Mouse (Mus musculus) Patski (cell line): ENCODE results near the gene Bmp8a. TPM values are rescaled to one million over a fixed set of nuclear protein-coding genes. Genes with fewer than 3 reads are reported as not detected.
"Not testable (repeated sequence)": the region's sequence is repeated elsewhere in the genome, so short reads cannot be mapped to it uniquely, and the experiment has no call there.

ENCODE experiments used
- ATAC-seq: fragments of 100-300 bp; one replicate; pipeline ENCODE4 v1.8.0; 2021
- CTCF ChIA-PET: fragments of 350-600 bp; sonication (Branson Sonifier 250); formaldehyde crosslinking; loops from one replicate; lab custom pipeline; 2022; ENCODE audit warnings: inconsistent platforms; lab: Charles Lee
- POLR2A ChIA-PET: fragments of 350-600 bp; sonication (Branson Sonifier 250); formaldehyde crosslinking; loops from one replicate; lab custom pipeline; 2022; ENCODE audit warnings: antibody characterized with exemption, inconsistent platforms; lab: Charles Lee
- DNase-seq: peaks from one replicate; pipeline ENCODE4 v3.0.0-alpha.2; 2011; ENCODE audit warnings: low read depth, low spot score
- H3K27me3 ChIP-seq: fragments of 371-371 bp; one replicate; pipeline ENCODE4 v1.5.1; 2021
- CTCF ChIP-seq: fragments of 100-300 bp; IDR thresholded peaks from one replicate; pipeline ENCODE4 v1.5.1; 2021
- in situ Hi-C: fragments of 300-500 bp; cut with MboI; formaldehyde crosslinking; loops from 3 replicates; pipeline ENCODE4 v1.11.1; 2018; ENCODE audit warnings: low pct_unique_long_range_greater_than_20kb, mixed read lengths
- polyA plus RNA-seq: library from polyadenylated mRNA; unstranded; gene quantifications from one replicate; pipeline ENCODE4 v1.2.3, GENCODE M21; 2021

Bmp8a gene
- polyA plus RNA-seq, 1 experiment from 2014 or later, result not detected

- CTCF ChIA-PET, result interaction anchor here (0.9 kb wide), 1 partner anchor 50 kb away, joined by 3 read pairs; no protein-coding TSS in a partner anchor
- in situ Hi-C loops, result no loop called here
- POLR2A ChIA-PET, result no interaction called here
- DNase-seq (no peak), ATAC-seq (no peak)
- TF ChIP-seq CTCF, result no peak
- H3K27me3 ChIP-seq, result no peaks in the 10 kb centered on the region
Observed at GRCm38 (mm10) chr4:123355941-123356340, 12.9 kb upstream of the Bmp8a start.

DNA sequence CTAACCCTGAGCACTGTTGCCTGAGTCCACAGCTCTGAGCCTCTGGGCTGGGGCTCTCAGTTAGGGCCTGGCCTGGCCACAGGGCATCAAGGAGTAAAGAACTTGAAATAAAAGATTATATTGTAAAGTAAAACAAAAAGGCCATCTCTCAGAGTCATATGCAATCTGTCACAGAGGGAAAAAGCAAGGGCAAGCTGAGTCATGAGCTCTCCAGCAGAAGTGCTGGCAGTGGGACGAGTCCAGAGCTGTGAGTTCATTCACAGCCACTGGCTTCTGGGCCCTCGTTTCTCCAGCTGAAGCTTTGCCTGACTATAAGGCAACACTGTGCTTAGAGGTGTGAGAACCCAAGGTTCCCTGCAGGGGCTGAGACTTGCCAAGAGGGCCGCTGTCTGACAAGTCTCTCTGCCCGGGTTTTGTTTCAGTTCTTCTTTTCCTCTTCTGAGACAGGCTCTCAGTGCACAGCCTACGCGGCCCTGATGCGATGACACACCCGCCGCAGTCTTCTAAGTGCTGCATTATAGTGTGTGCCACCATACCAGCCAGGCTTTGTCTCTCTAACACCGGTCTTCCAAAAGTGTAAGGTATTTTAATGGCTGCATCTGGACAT is 10.3 kb upstream of the Bmp8a start:
- ChIA-PET CTCF (interaction anchor here (1.4 kb wide), 1 partner anchor 48 kb away, joined by 4 read pairs; no protein-coding TSS in a partner anchor), POLR2A (no interaction called here)
- no peak for ATAC-seq
- in situ Hi-C loops, result no loop called here
- no peak for TF ChIP-seq CTCF
- no peak for DNase-seq
- no peaks in the 10 kb centered on the region for H3K27me3 ChIP-seq

DNA sequence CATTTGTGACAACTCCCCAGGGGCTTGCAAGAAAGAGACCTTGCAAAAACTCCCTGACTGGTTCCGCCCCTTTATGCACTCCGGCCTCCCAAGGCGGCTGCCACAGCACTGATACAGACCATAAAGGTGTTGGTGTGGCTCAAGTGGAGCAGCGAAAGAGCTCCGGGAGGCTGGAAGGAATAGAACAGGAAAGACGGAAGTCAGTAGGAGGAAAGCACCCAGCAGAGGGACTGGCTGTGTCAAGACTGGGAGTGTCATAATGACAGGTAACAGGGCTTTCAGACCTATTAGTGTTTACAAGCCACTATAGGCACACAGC is 378 bp upstream of the Bmp8a start:
- ATAC-seq (no peak), DNase-seq (no peak)
- ChIA-PET CTCF (interaction anchor here (1.7 kb wide), 1 partner anchor 35 kb away, joined by 3 read pairs; no protein-coding TSS in a partner anchor), POLR2A (no interaction called here)
- peaks cover 3% of the 10 kb centered on the region for H3K27me3 ChIP-seq
- in situ Hi-C loops, result no loop called here
- TF ChIP-seq CTCF, result no peak

GRCm38 (mm10) chr4:123342091-123342641 is 886 bp downstream of the Bmp8a start:
- ATAC-seq (no peak), DNase-seq (no peak)
- CTCF ChIA-PET, result no interaction called here
- in situ Hi-C loops, result no loop called here
- no peak for TF ChIP-seq CTCF
- H3K27me3 ChIP-seq, result peaks cover 3% of the 10 kb centered on the region
- POLR2A ChIA-PET, result no interaction called here

GRCm38 (mm10) chr4:123340232-123340631 is 2.8 kb downstream of the Bmp8a start:
- no peak for ATAC-seq
- in situ Hi-C loops, result no loop called here
- H3K27me3 ChIP-seq, result peaks cover 3% of the 10 kb centered on the region
- TF ChIP-seq CTCF, result no peak
- CTCF ChIA-PET, result no interaction called here
- DNase-seq, result no peak
- POLR2A ChIA-PET, result no interaction called here

DNA sequence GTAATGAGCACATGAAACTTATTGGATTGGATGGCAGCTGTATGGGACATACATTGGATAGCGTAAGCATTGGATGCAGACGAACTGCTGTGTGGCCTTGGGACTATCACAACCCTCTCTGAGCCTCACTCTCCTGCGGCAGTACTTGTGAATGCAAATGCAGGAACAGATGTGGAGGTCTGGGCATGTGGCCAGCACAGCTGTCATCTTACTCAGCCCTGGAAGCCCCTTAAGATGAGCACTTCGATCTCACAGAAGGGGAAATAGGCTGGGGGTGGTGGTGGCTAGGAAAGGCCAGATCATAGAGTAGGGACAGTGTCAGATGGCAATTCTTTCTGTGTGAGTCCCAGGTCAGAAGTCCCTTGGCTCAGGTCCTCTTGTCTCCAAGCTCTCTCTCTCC is 5.4 kb downstream of the Bmp8a start:
- in situ Hi-C loops, result loop anchor here (5.0 kb wide), 1 partner anchor 230 kb away; the partner anchor contains the start of gene Bmp8b
- ChIA-PET CTCF (no interaction called here), POLR2A (no interaction called here)
- DNase-seq, result no peak
- H3K27me3 ChIP-seq, result peaks cover 3% of the 10 kb centered on the region
- ATAC-seq, result no peak
- no peak for TF ChIP-seq CTCF

GRCm38 (mm10) chr4:123335796-123336585 is 7.1 kb downstream of the Bmp8a start:
- in situ Hi-C loops, result loop anchor here (5.0 kb wide), 1 partner anchor 229 kb away; the partner anchor contains the start of gene Bmp8b
- POLR2A ChIA-PET, result no interaction called here

GRCm38 (mm10) chr4:123335244-123335643 is 7.8 kb downstream of the Bmp8a start:
- CTCF ChIA-PET, H3K27me3 ChIP-seq, DNase-seq, ATAC-seq, POLR2A ChIA-PET: not testable (repeated sequence)
- in situ Hi-C loops, result loop anchor here (5.0 kb wide), 1 partner anchor 228 kb away; the partner anchor contains the start of gene Bmp8b

More at GRCm38 (mm10) chr4:123335796-123336585, 7.1 kb downstream of the Bmp8a start:
- ATAC-seq, result no peak
- no peaks in the 10 kb centered on the region for H3K27me3 ChIP-seq
- no peak for DNase-seq
- TF ChIP-seq CTCF, result no peak
- CTCF ChIA-PET, result no interaction called here

GRCm38 (mm10) chr4:123334177-123334576 is 8.9 kb downstream of the Bmp8a start:
- no peak for TF ChIP-seq CTCF
- no peak for ATAC-seq
- no peak for DNase-seq
- CTCF ChIA-PET, result no interaction called here
- H3K27me3 ChIP-seq, result no peaks in the 10 kb centered on the region
- in situ Hi-C loops, result no loop called here
- POLR2A ChIA-PET, result no interaction called here

- no peak for ATAC-seq
- POLR2A ChIA-PET, result no interaction called here
Observed at GRCm38 (mm10) chr4:123333151-123333550, 9.9 kb downstream of the Bmp8a start.

GRCm38 (mm10) chr4:123331961-123332360 is 11.1 kb downstream of the Bmp8a start:
- in situ Hi-C loops, ATAC-seq, H3K27me3 ChIP-seq, DNase-seq, POLR2A ChIA-PET: not testable (repeated sequence)
- CTCF ChIA-PET, result interaction anchor here (0.8 kb wide), 1 partner anchor 27 kb away, joined by 4 read pairs; no protein-coding TSS in a partner anchor

More at GRCm38 (mm10) chr4:123333151-123333550, 9.9 kb downstream of the Bmp8a start:
- no peaks in the 10 kb centered on the region for H3K27me3 ChIP-seq
- no peak for TF ChIP-seq CTCF
- CTCF ChIA-PET, result no interaction called here
- DNase-seq, result no peak
- in situ Hi-C loops, result no loop called here
